Mouse (Mus musculus) lung, adult 2 months (tissue): ENCODE measurements at regions not wholly inside any gene's neighbourhood (a gene's known extent, or its start where the extent isn't known, plus 50 kb on each side); places are given as distances from the start of the nearest gene placed in this dataset.

ENCODE experiments used
- CTCF ChIP-seq: fragments of 200-500 bp; IDR thresholded peaks from 2 replicates; pipeline ENCODE4 v1.5.1; 2011; ENCODE audit warnings: mild to moderate bottlenecking, low read length, control low read depth; ENCODE audit not compliant: insufficient read depth
- POLR2A ChIP-seq: fragments of 200-500 bp; IDR thresholded peaks from 2 replicates; pipeline ENCODE4 v1.6.1; 2011; ENCODE audit warnings: low read depth, mild to moderate bottlenecking, control low read depth, low read length, borderline replicate concordance; ENCODE audit errors: extremely low read depth

DNA sequence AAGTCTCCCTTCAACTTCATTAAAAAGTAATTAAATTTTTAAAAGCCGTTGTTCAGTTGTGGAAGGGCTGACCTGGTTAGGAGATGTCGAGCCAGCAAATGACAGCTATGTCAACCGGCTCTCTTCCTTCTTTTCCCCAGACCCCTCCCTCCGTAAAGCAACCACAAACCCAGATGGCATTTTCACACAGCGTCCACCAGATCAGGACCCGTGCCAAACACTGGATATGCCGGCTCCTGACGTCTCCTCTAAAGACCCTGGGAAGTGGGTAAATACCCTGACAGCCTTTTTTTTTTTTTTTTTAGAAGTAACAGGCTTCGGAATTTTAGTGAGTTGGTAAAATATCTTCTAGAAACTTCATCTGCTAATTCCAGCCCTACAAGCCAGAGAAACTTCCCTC lies 116.3 kb downstream of the Katnal1 start:
- TF ChIP-seq CTCF (no peak), POLR2A (no peak)
